Mouse (Mus musculus) neural tube, embryonic 11.5 days (tissue): ENCODE data around the gene Drd5. TPM values are rescaled to one million over a fixed set of nuclear protein-coding genes. Genes with fewer than 3 reads are reported as not detected.
A peak's percentile ranks its signal among the peaks of the same experiment; 100 is the strongest.

Experiments
- ATAC-seq: fragments of 200-750 bp; cut with Nextera tagmentation; 2 replicates; pipeline ENCODE4 v1.8.0; 2017; ENCODE audit warnings: moderate number of reproducible peaks, mild to moderate bottlenecking, moderate TSS enrichment, moderate library complexity; ENCODE audit not compliant: insufficient read depth, low FRiP score, low TSS enrichment
- DNase-seq: peaks from one replicate; pipeline ENCODE4 v3.0.0-alpha.2; 2015; ENCODE audit warnings: low spot score
- H3K27ac ChIP-seq: fragments of 300-500 bp; sonication (generic); 2 replicates; pipeline ENCODE4 v1.5.1; 2014; ENCODE audit warnings: low read depth, mild to moderate bottlenecking, low read length
- H3K27me3 ChIP-seq: fragments of 300-500 bp; sonication (generic); 2 replicates; pipeline ENCODE4 v1.6.1; 2014; ENCODE audit warnings: mild to moderate bottlenecking, low read length, mixed read lengths; ENCODE audit not compliant: control insufficient read depth, insufficient read depth
- H3K36me3 ChIP-seq: fragments of 300-500 bp; sonication (generic); 2 replicates; pipeline ENCODE4 v1.6.1; 2014; ENCODE audit warnings: mild to moderate bottlenecking, low read length, moderate library complexity, mixed read lengths; ENCODE audit not compliant: control insufficient read depth, insufficient read depth
- H3K4me1 ChIP-seq: fragments of 300-500 bp; sonication (generic); 2 replicates; pipeline ENCODE4 v1.6.1; 2014; ENCODE audit warnings: low read length, mixed read lengths; ENCODE audit not compliant: control insufficient read depth, insufficient read depth
- H3K4me2 ChIP-seq: fragments of 300-500 bp; sonication (generic); 2 replicates; pipeline ENCODE4 v1.6.1; 2014; ENCODE audit warnings: low read depth, mild to moderate bottlenecking, moderate library complexity
- H3K4me3 ChIP-seq: fragments of 300-500 bp; sonication (generic); 2 replicates; pipeline ENCODE4 v1.5.1; 2014; ENCODE audit warnings: low read depth, low read length
- H3K9ac ChIP-seq: fragments of 300-500 bp; sonication (generic); 2 replicates; pipeline ENCODE4 v1.6.1; 2014; ENCODE audit warnings: mild to moderate bottlenecking, low read length
- H3K9me3 ChIP-seq: fragments of 300-500 bp; sonication (generic); 2 replicates; pipeline ENCODE4 v1.6.1; 2016; ENCODE audit warnings: low read length; ENCODE audit not compliant: control insufficient read depth
- WGBS: fragments of 180-500 bp; shearing (Covaris S2); extraction: QIAGEN DNeasy Blood & Tissue Kit; methylation state at CpG from one replicate; pipeline ENCODE4 v1.1.7; 2014; 5-methylcytosine and 5-hydroxymethylcytosine counted together
- polyA plus RNA-seq: library from polyadenylated mRNA; unstranded; fragments of >200 nt; fragmentation: Nextera tagmentation; extraction: Ambion mirVana; gene quantifications from 2 replicates; pipeline ENCODE4 v1.2.1, GENCODE M21; 2014

Gene Drd5
- polyA plus RNA-seq, 1 experiment from 2014 or later = not detected

- Histone ChIP-seq H3K9ac (no peak overlapping the region), H3K9me3 (no peaks in the 10 kb centered on the region), H3K4me2 (no peak overlapping the region), H3K27me3 (no peaks in the 10 kb centered on the region), H3K27ac (no peak overlapping the region), H3K4me3 (no peak overlapping the region), H3K4me1 (no peaks in the 10 kb centered on the region), H3K36me3 (no peaks in the 10 kb centered on the region)
- DNase-seq = no peak
- no peak for ATAC-seq
- WGBS = 70% methylated on average over 9 of the region's 9 CpGs
Observed at GRCm38 (mm10) chr5:38285724-38286123, 33.4 kb upstream of the Drd5 start.

GRCm38 (mm10) chr5:38288476-38288875 lies 30.7 kb upstream of the Drd5 start:
- Histone ChIP-seq H3K27me3 (no peaks in the 10 kb centered on the region), H3K4me2 (no peak overlapping the region), H3K9me3 (no peaks in the 10 kb centered on the region), H3K9ac (no peak overlapping the region), H3K27ac (no peak overlapping the region), H3K4me3 (no peak overlapping the region), H3K4me1 (no peaks in the 10 kb centered on the region), H3K36me3 (no peaks in the 10 kb centered on the region)
- ATAC-seq = no peak
- no peak for DNase-seq
- 82% methylated on average over 3 of the region's 3 CpGs for WGBS

- 89% methylated on average over 12 of the region's 12 CpGs for WGBS
- no peak overlapping the region for H3K27ac ChIP-seq
- H3K27me3 ChIP-seq = no peaks in the 10 kb centered on the region
- no peak overlapping the region for H3K4me3 ChIP-seq
- no peak overlapping the region for H3K4me2 ChIP-seq
- H3K9me3 ChIP-seq = no peaks in the 10 kb centered on the region
- DNase-seq (no peak), ATAC-seq (no peak)
- H3K36me3 ChIP-seq = no peaks in the 10 kb centered on the region
- no peaks in the 10 kb centered on the region for H3K4me1 ChIP-seq
- H3K9ac ChIP-seq = no peak overlapping the region
Observed at GRCm38 (mm10) chr5:38301761-38302411, 17.3 kb upstream of the Drd5 start.

GRCm38 (mm10) chr5:38302651-38303050 lies 16.5 kb upstream of the Drd5 start:
- Histone ChIP-seq H3K27me3 (no peaks in the 10 kb centered on the region), H3K27ac (no peak overlapping the region), H3K4me2 (no peak overlapping the region), H3K9ac (no peak overlapping the region), H3K4me3 (no peak overlapping the region), H3K36me3 (no peaks in the 10 kb centered on the region), H3K4me1 (no peaks in the 10 kb centered on the region), H3K9me3 (no peaks in the 10 kb centered on the region)
- WGBS = 27% methylated on average over 12 of the region's 12 CpGs
- DNase-seq (no peak), ATAC-seq (no peak)

GRCm38 (mm10) chr5:38305241-38305640 lies 13.9 kb upstream of the Drd5 start:
- ATAC-seq (no peak), DNase-seq (no peak)
- Histone ChIP-seq H3K9ac (no peak overlapping the region), H3K4me3 (no peak overlapping the region), H3K27ac (no peak overlapping the region), H3K36me3 (no peaks in the 10 kb centered on the region), H3K9me3 (no peaks in the 10 kb centered on the region), H3K4me1 (no peaks in the 10 kb centered on the region), H3K4me2 (no peak overlapping the region), H3K27me3 (no peaks in the 10 kb centered on the region)
- WGBS = 72% methylated on average over 2 of the region's 2 CpGs

GRCm38 (mm10) chr5:38307255-38308101 lies 11.7 kb upstream of the Drd5 start:
- H3K9me3 ChIP-seq = no peaks in the 10 kb centered on the region
- peak overlapping the region; percentile 24; the same call in 1 of the 2 replicates for H3K4me3 ChIP-seq
- DNase-seq = peak; percentile 93
- peak overlapping the region; percentile 53 for H3K4me2 ChIP-seq
- WGBS = 9% methylated on average over 26 of the region's 26 CpGs
- no peaks in the 10 kb centered on the region for H3K4me1 ChIP-seq
- peak; percentile 78 for ATAC-seq
- no peak overlapping the region for H3K9ac ChIP-seq
- no peaks in the 10 kb centered on the region for H3K27me3 ChIP-seq
- H3K36me3 ChIP-seq = no peaks in the 10 kb centered on the region
- no peak overlapping the region for H3K27ac ChIP-seq

GRCm38 (mm10) chr5:38308873-38309272 lies 10.3 kb upstream of the Drd5 start:
- WGBS = 50% methylated on average over 5 of the region's 5 CpGs
- DNase-seq = peak; percentile 41
- H3K27ac ChIP-seq = no peak overlapping the region
- H3K27me3 ChIP-seq = no peaks in the 10 kb centered on the region
- H3K4me1 ChIP-seq = no peaks in the 10 kb centered on the region
- H3K36me3 ChIP-seq = no peaks in the 10 kb centered on the region
- 0 out of 2 replicates have a peak, but pooled peaks have one; percentile 32 for ATAC-seq
- no peak overlapping the region for H3K4me3 ChIP-seq
- H3K4me2 ChIP-seq = no peak overlapping the region
- H3K9ac ChIP-seq = no peak overlapping the region
- H3K9me3 ChIP-seq = no peaks in the 10 kb centered on the region

- no peak overlapping the region for H3K4me3 ChIP-seq
- H3K4me1 ChIP-seq = no peaks in the 10 kb centered on the region
- no peaks in the 10 kb centered on the region for H3K9me3 ChIP-seq
- no peak overlapping the region for H3K9ac ChIP-seq
- 76% methylated on average over 3 of the region's 3 CpGs for WGBS
- no peak overlapping the region for H3K4me2 ChIP-seq
- no peak for DNase-seq
- no peaks in the 10 kb centered on the region for H3K36me3 ChIP-seq
- H3K27me3 ChIP-seq = no peaks in the 10 kb centered on the region
- no peak overlapping the region for H3K27ac ChIP-seq
- no peak for ATAC-seq
Observed at GRCm38 (mm10) chr5:38309795-38310194, 9.4 kb upstream of the Drd5 start.

- Histone ChIP-seq H3K9ac (no peak overlapping the region), H3K4me2 (no peak overlapping the region), H3K27ac (no peak overlapping the region), H3K36me3 (no peaks in the 10 kb centered on the region), H3K27me3 (no peaks in the 10 kb centered on the region), H3K9me3 (no peaks in the 10 kb centered on the region), H3K4me1 (no peaks in the 10 kb centered on the region), H3K4me3 (no peak overlapping the region)
- 74% methylated on average over 4 of the region's 4 CpGs for WGBS
- no peak for ATAC-seq
- no peak for DNase-seq
Observed at GRCm38 (mm10) chr5:38333381-38333780, 14.2 kb downstream of the Drd5 start.
